Mouse (Mus musculus): ENCODE results near the gene Ncor2. TPM values are rescaled to one million over a fixed set of nuclear protein-coding genes. Genes with fewer than 3 reads are reported as not detected.

The Ncor2 gene
- polyA plus RNA-seq, 1 experiment from 2014 or later = 22.6 TPM

GRCm38 (mm10) chr5:125057555-125058266 is 121.3 kb downstream of the Ncor2 start:
- Histone ChIP-seq H3K4me2 (replicated peaks) (peak overlapping the region; percentile 61), H3K36me3 (peaks cover 22% of the 10 kb centered on the region), H3K4me1 (replicated peaks) (peaks cover 58% of the 10 kb centered on the region), H3K27me3 (no peaks in the 10 kb centered on the region), H3K4me3 (replicated peaks) (peak overlapping the region; percentile 29), H3K9ac (replicated peaks) (peak overlapping the region; percentile 66), H3K9me3 (no peaks in the 10 kb centered on the region), H3K27ac (peak overlapping the region; percentile 73)
- ATAC-seq = peak; percentile 32
- WGBS = 6% methylated on average over 29 of the region's 29 CpGs

- no peak overlapping the region for H3K4me3 ChIP-seq (replicated peaks)
Observed at GRCm38 (mm10) chr5:125056696-125057554, 122.1 kb downstream of the Ncor2 start.

GRCm38 (mm10) chr5:125056331-125056695 is 122.7 kb downstream of the Ncor2 start:
- no peak for ATAC-seq
- H3K27me3 ChIP-seq = no peaks in the 10 kb centered on the region
- peak overlapping the region; percentile 19; the same call in 1 of the 2 replicates for H3K27ac ChIP-seq
- H3K9ac ChIP-seq (replicated peaks) = no peak overlapping the region
- WGBS = 12% methylated on average over 6 of the region's 6 CpGs
- no peak overlapping the region for H3K4me2 ChIP-seq (replicated peaks)
- no peaks in the 10 kb centered on the region for H3K9me3 ChIP-seq
- peaks cover 61% of the 10 kb centered on the region for H3K4me1 ChIP-seq (replicated peaks)
- no peak overlapping the region for H3K4me3 ChIP-seq (replicated peaks)
- H3K36me3 ChIP-seq = peaks cover 20% of the 10 kb centered on the region

More at GRCm38 (mm10) chr5:125056696-125057554, 122.1 kb downstream of the Ncor2 start:
- peaks cover 61% of the 10 kb centered on the region for H3K4me1 ChIP-seq (replicated peaks)
- WGBS = 7% methylated on average over 19 of the region's 19 CpGs
- H3K27ac ChIP-seq = peak overlapping the region; percentile 73
- H3K27me3 ChIP-seq = no peaks in the 10 kb centered on the region
- no peaks in the 10 kb centered on the region for H3K9me3 ChIP-seq
- peak; percentile 21 for ATAC-seq
- H3K36me3 ChIP-seq = peaks cover 22% of the 10 kb centered on the region
- 0 out of 2 replicates have a peak overlapping the region, but pooled peaks have one; percentile 66 for H3K9ac ChIP-seq (replicated peaks)
- H3K4me2 ChIP-seq (replicated peaks) = peak overlapping the region; percentile 61

- no peak overlapping the region for H3K4me3 ChIP-seq (replicated peaks)
- H3K4me2 ChIP-seq (replicated peaks) = no peak overlapping the region
- peaks cover 61% of the 10 kb centered on the region for H3K4me1 ChIP-seq (replicated peaks)
- H3K27me3 ChIP-seq = no peaks in the 10 kb centered on the region
- no peaks in the 10 kb centered on the region for H3K9me3 ChIP-seq
- 51% methylated on average over 8 of the region's 8 CpGs for WGBS
- no peak overlapping the region for H3K27ac ChIP-seq
- H3K36me3 ChIP-seq = peaks cover 24% of the 10 kb centered on the region
- H3K9ac ChIP-seq (replicated peaks) = no peak overlapping the region
- ATAC-seq = no peak
Observed at GRCm38 (mm10) chr5:125055901-125056300, 123.1 kb downstream of the Ncor2 start.

- no peak for ATAC-seq
- Histone ChIP-seq H3K4me1 (replicated peaks) (peaks cover 44% of the 10 kb centered on the region), H3K4me3 (replicated peaks) (no peak overlapping the region), H3K36me3 (peaks cover 46% of the 10 kb centered on the region), H3K27me3 (no peaks in the 10 kb centered on the region), H3K4me2 (replicated peaks) (no peak overlapping the region), H3K9ac (replicated peaks) (no peak overlapping the region), H3K9me3 (no peaks in the 10 kb centered on the region), H3K27ac (no peak overlapping the region)
- WGBS = 75% methylated on average over 7 of the region's 7 CpGs
Observed at GRCm38 (mm10) chr5:125053661-125054060, 125.4 kb downstream of the Ncor2 start.

GRCm38 (mm10) chr5:125052603-125053488 is 126.2 kb downstream of the Ncor2 start:
- 75% methylated on average over 23 of the region's 23 CpGs for WGBS
- H3K36me3 ChIP-seq = peaks cover 54% of the 10 kb centered on the region
- H3K27me3 ChIP-seq = no peaks in the 10 kb centered on the region
- no peaks in the 10 kb centered on the region for H3K9me3 ChIP-seq
- H3K9ac ChIP-seq (replicated peaks) = peak overlapping the region; percentile 11; the same call in 1 of the 2 replicates
- peaks cover 36% of the 10 kb centered on the region for H3K4me1 ChIP-seq (replicated peaks)
- no peak for ATAC-seq
- no peak overlapping the region for H3K4me2 ChIP-seq (replicated peaks)
- no peak overlapping the region for H3K4me3 ChIP-seq (replicated peaks)
- H3K27ac ChIP-seq = peak overlapping the region; percentile 25; the same call in 1 of the 2 replicates

- Histone ChIP-seq H3K9ac (replicated peaks) (no peak overlapping the region), H3K9me3 (no peaks in the 10 kb centered on the region), H3K4me2 (replicated peaks) (no peak overlapping the region), H3K27ac (no peak overlapping the region), H3K27me3 (no peaks in the 10 kb centered on the region), H3K4me3 (replicated peaks) (no peak overlapping the region), H3K36me3 (peaks cover 61% of the 10 kb centered on the region), H3K4me1 (replicated peaks) (peaks cover 30% of the 10 kb centered on the region)
- no peak for ATAC-seq
- WGBS = 84% methylated on average over 10 of the region's 10 CpGs
Observed at GRCm38 (mm10) chr5:125052237-125052602, 126.8 kb downstream of the Ncor2 start.

- H3K9me3 ChIP-seq = no peaks in the 10 kb centered on the region
- WGBS = 88% methylated on average over 4 of the region's 4 CpGs
- no peak overlapping the region for H3K27ac ChIP-seq
- no peak overlapping the region for H3K9ac ChIP-seq (replicated peaks)
- peaks cover 36% of the 10 kb centered on the region for H3K4me1 ChIP-seq (replicated peaks)
- no peak overlapping the region for H3K4me3 ChIP-seq (replicated peaks)
- no peak for ATAC-seq
- peaks cover 68% of the 10 kb centered on the region for H3K36me3 ChIP-seq
- H3K4me2 ChIP-seq (replicated peaks) = no peak overlapping the region
- no peaks in the 10 kb centered on the region for H3K27me3 ChIP-seq
Observed at GRCm38 (mm10) chr5:125049481-125049880, 129.5 kb downstream of the Ncor2 start.

- no peaks in the 10 kb centered on the region for H3K27me3 ChIP-seq
- H3K36me3 ChIP-seq = peaks cover 74% of the 10 kb centered on the region
- no peak overlapping the region for H3K4me2 ChIP-seq (replicated peaks)
- peak overlapping the region; percentile 32; the same call in 1 of the 2 replicates for H3K27ac ChIP-seq
- H3K9me3 ChIP-seq = no peaks in the 10 kb centered on the region
- H3K9ac ChIP-seq (replicated peaks) = no peak overlapping the region
- no peak overlapping the region for H3K4me3 ChIP-seq (replicated peaks)
- peaks cover 39% of the 10 kb centered on the region for H3K4me1 ChIP-seq (replicated peaks)
- 70% methylated on average over 5 of the region's 5 CpGs for WGBS
- no peak for ATAC-seq
Observed at GRCm38 (mm10) chr5:125046436-125046835, 132.6 kb downstream of the Ncor2 start.

- no peak overlapping the region for H3K4me3 ChIP-seq (replicated peaks)
- 13% methylated on average over 5 of the region's 5 CpGs for WGBS
- H3K4me2 ChIP-seq (replicated peaks) = no peak overlapping the region
- peak overlapping the region; percentile 62; the same call in 1 of the 2 replicates for H3K27ac ChIP-seq
- H3K36me3 ChIP-seq = peaks cover 64% of the 10 kb centered on the region
- H3K4me1 ChIP-seq (replicated peaks) = peaks cover 46% of the 10 kb centered on the region
- H3K27me3 ChIP-seq = no peaks in the 10 kb centered on the region
- no peaks in the 10 kb centered on the region for H3K9me3 ChIP-seq
- ATAC-seq = no peak
- 0 out of 2 replicates have a peak overlapping the region, but pooled peaks have one; percentile 23 for H3K9ac ChIP-seq (replicated peaks)
Observed at GRCm38 (mm10) chr5:125045202-125045601, 133.8 kb downstream of the Ncor2 start.

- Histone ChIP-seq H3K4me1 (replicated peaks) (peaks cover 47% of the 10 kb centered on the region), H3K9me3 (no peaks in the 10 kb centered on the region), H3K4me3 (replicated peaks) (no peak overlapping the region), H3K36me3 (peaks cover 62% of the 10 kb centered on the region), H3K27me3 (no peaks in the 10 kb centered on the region), H3K27ac (no peak overlapping the region), H3K9ac (replicated peaks) (no peak overlapping the region), H3K4me2 (replicated peaks) (no peak overlapping the region)
- ATAC-seq = no peak
- 89% methylated on average over 6 of the region's 6 CpGs for WGBS
Observed at GRCm38 (mm10) chr5:125043448-125043847, 135.6 kb downstream of the Ncor2 start.
